Mouse (Mus musculus) bone marrow, adult 2 months (tissue): ENCODE data around the gene Fbxl16. TPM values are rescaled to one million over a fixed set of nuclear protein-coding genes. Genes with fewer than 3 reads are reported as not detected.
A peak's percentile ranks its signal among the peaks of the same experiment; 100 is the strongest.

Experiments
- H3K27ac ChIP-seq: fragments of 200-500 bp; 2 replicates; pipeline ENCODE4 v1.5.1; 2012; ENCODE audit warnings: low read depth, mild to moderate bottlenecking, control low read depth, inconsistent platforms, low read length; ENCODE audit not compliant: control insufficient read depth, poor library complexity, insufficient read depth
- H3K4me1 ChIP-seq: fragments of 200-500 bp; 2 replicates; pipeline ENCODE4 v1.6.1; 2011; ENCODE audit warnings: low read length; ENCODE audit not compliant: control insufficient read depth, insufficient read depth
- H3K4me3 ChIP-seq: fragments of 200-500 bp; replicated peaks from 2 replicates; pipeline ENCODE3; 2011; ENCODE audit warnings: mild to moderate bottlenecking, low read depth, low read length, control low read depth; ENCODE audit not compliant: control insufficient read depth
- CTCF ChIP-seq: fragments of 200-500 bp; IDR thresholded peaks from 2 replicates; pipeline ENCODE4 v1.5.1; 2011; ENCODE audit warnings: low read length, control low read depth; ENCODE audit not compliant: control insufficient read depth, insufficient read depth
- POLR2A ChIP-seq: fragments of 200-500 bp; IDR thresholded peaks from 2 replicates; pipeline ENCODE4 v1.6.1; 2011; ENCODE audit warnings: low read depth, mild to moderate bottlenecking, control low read depth, low read length, borderline replicate concordance; ENCODE audit not compliant: control insufficient read depth
- WGBS: fragments of 180-500 bp; shearing (Covaris S2); methylation state at CpG from one replicate; pipeline ENCODE4 v1.1.7; 2018; 5-methylcytosine and 5-hydroxymethylcytosine counted together
- polyA plus RNA-seq: library from polyadenylated mRNA; stranded (reverse); fragments of >200 nt; gene quantifications from 2 replicates; pipeline ENCODE4 v1.2.4, GENCODE M21; 2011; ENCODE audit warnings: low replicate concordance; ENCODE audit not compliant: missing spikeins, insufficient read depth, insufficient read length

Gene Fbxl16
- polyA plus RNA-seq, 1 experiment: not detected

- Histone ChIP-seq H3K27ac (no peak overlapping the region), H3K4me3 (peak overlapping the region; percentile 80), H3K4me1 (peaks cover 13% of the 10 kb centered on the region)
- TF ChIP-seq POLR2A: no peak
- 85% methylated on average over 8 of the region's 8 CpGs for WGBS
Measured at GRCm38 (mm10) chr17:25828223-25828594, 19.3 kb downstream of the Fbxl16 start.

DNA sequence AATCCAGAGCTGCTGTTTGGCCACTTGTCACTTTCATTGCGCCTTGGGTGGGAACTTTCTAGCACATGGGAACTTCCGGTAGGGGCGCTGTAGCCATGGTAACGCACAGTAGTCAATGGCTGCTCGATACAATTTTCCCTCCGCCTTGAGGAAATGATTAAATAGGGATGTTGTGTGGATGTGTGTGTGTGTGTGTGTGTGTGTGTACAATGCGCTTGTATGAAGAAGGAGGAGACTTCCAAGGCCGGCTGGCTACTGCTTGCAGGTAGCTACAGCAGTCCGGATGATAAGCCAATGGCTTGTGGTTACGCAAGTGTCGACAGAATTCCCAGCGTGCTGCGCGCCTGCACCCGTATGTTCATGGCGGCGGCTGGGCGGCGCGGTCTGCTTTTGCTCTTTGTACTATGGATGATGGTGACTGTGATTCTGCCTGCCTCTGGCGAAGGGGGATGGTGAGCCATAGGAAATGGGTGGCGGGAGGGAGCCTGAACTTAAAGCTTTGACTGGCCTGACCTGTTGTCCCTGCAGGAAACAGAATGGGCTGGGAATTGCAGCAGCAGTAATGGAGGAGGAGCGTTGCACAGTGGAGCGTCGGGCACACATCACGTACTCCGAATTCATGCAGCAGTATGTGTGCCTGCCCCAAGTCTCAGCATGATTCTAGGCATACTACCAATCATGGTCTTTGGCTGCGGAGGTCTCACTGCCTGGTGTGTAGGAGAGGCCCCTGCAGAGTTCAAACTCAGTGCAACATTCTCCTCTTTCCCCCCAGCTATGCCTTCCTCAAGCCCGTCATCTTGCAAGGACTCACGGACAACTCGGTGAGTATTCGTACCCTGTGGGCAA lies 20.1 kb downstream of the Fbxl16 start, which contains the start of gene Jmjd8:
TSS of gene Jmjd8 (plus strand) at position 156 of the 846 bp plus-strand sequence.
- TF ChIP-seq CTCF (peak; percentile 30; the same call in 1 of the 2 replicates), POLR2A (peak; percentile 55; the same call in 1 of the 2 replicates)
- H3K27ac ChIP-seq: peak within 1 kb of the TSS; percentile 20; the same call in 1 of the 2 replicates
- H3K4me3 ChIP-seq: peak within 1 kb of the TSS; percentile 80
- WGBS: 1% methylated on average over 32 of the region's 32 CpGs
- H3K4me1 ChIP-seq: peaks cover 12% of the 10 kb centered on the region

DNA sequence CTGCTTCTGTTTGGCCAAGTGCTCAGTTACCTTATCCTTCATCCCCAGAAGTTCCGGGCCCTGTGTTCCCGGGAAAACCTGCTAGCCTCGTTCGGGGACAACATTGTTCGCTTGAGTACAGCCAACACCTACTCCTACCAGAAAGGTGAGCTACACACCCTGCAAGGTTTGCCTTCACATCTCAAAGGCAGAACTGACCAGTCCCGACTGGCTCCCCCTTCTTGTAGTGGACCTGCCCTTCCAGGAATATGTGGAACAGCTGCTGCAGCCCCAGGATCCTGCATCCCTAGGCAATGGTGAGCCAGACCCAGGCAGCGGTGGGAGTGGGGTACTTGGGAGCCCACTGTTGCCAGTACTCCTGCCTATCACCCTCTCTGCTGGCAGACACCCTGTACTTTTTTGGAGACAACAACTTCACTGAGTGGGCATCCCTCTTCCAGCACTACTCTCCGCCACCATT lies 20.7 kb downstream of the Fbxl16 start:
- peak overlapping the region; percentile 20; the same call in 1 of the 2 replicates for H3K27ac ChIP-seq
- TF ChIP-seq CTCF (no peak), POLR2A (no peak)
- peak overlapping the region; percentile 80 for H3K4me3 ChIP-seq
- WGBS: 48% methylated on average over 8 of the region's 8 CpGs
- H3K4me1 ChIP-seq: peaks cover 7% of the 10 kb centered on the region; the same call in 1 of the 2 replicates

GRCm38 (mm10) chr17:25830200-25830753 lies 21.4 kb downstream of the Fbxl16 start:
- H3K4me3 ChIP-seq: no peak overlapping the region
- 81% methylated on average over 4 of the region's 4 CpGs for WGBS
- TF ChIP-seq CTCF (no peak), POLR2A (no peak)
- H3K4me1 ChIP-seq: peaks cover 7% of the 10 kb centered on the region; the same call in 1 of the 2 replicates
- H3K27ac ChIP-seq: no peak overlapping the region

GRCm38 (mm10) chr17:25830806-25831431 lies 22.0 kb downstream of the Fbxl16 start:
- Histone ChIP-seq H3K27ac (no peak overlapping the region), H3K4me1 (peaks cover 7% of the 10 kb centered on the region; the same call in 1 of the 2 replicates), H3K4me3 (no peak overlapping the region)
- TF ChIP-seq CTCF: no peak
- TF ChIP-seq POLR2A: no peak
- WGBS: 88% methylated on average over 14 of the region's 14 CpGs

- peak overlapping the region; percentile 69 for H3K4me3 ChIP-seq
- 51% methylated on average over 21 of the region's 21 CpGs for WGBS
- H3K4me1 ChIP-seq: peaks cover 7% of the 10 kb centered on the region; the same call in 1 of the 2 replicates
- TF ChIP-seq CTCF: no peak
- TF ChIP-seq POLR2A: no peak
- H3K27ac ChIP-seq: no peak overlapping the region; the same call in 1 of the 2 replicates
Measured at GRCm38 (mm10) chr17:25831451-25832281, 22.8 kb downstream of the Fbxl16 start.

DNA sequence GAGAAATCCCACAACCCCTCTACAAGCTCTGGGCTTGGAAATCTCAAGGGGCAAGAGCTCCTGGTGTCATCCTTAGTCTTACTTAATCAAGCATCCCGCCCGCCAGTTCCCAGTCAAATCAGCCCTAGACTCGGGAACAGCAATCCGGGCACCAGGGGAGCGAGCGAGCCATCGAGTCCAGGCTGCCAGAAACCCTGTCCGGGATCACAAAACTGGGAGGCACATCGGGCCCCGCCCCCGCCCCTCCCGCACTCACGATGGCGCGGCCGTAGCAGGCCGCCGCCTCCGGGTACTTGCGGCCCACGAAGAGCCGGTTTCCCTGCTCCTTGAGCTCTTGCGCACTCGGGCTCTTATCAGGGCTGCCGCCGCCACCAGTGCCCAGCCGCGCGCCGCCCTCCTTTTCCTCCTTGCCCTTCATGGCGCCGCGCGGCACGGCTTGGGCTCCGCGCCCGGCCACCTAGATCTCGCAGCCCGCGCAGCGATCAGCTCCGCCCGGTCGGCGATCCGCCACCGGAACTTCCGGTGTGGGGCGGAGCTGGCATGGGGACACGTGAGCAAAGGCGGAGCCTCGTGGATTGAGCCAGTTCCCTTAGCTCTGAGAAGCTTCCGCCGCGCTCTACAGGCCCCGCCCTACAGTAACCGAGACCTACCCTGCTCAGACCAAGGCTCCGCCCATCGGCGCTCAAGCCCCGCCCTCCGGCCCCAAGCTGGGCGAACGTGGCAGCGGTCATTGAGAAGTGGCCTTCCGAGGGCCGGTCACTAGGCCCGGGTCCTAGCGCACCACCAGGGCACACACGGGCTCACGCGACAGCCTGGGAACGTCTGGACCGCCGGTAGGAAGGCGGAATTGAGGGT lies 23.8 kb downstream of the Fbxl16 start:
- Histone ChIP-seq H3K4me3 (peak overlapping the region; percentile 87), H3K4me1 (peaks cover 7% of the 10 kb centered on the region; the same call in 1 of the 2 replicates), H3K27ac (peak overlapping the region; percentile 89)
- WGBS: under 1% methylated on average over 77 of the region's 77 CpGs
- TF ChIP-seq POLR2A (peak; percentile 82; the same call in 1 of the 2 replicates), CTCF (no peak)
